Mouse (Mus musculus): ENCODE measurements around the gene Prdm10. TPM values are rescaled to one million over a fixed set of nuclear protein-coding genes. Genes with fewer than 3 reads are reported as not detected.

Gene Prdm10
- polyA plus RNA-seq, 1 experiment from 2014 or later = 9.7 TPM

DNA sequence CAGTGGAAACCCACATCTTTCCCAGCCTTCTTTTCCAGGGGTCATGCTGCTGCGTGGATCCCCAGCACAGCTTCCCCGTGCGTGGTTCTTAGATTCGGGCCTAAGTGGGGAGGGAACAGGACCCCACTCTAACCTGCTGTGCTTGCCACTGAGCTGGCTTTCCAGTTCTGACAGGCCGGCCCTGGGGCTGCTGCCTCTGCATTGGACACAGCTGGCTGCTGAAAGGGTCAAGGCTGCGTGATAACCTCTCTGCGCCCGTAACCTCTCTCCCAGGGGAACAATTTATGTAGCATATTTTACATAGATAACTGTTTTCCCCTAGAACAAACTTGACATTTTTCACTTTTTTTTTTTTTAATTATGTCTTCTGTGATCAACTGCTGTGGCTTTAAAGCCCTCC, 84.7 kb downstream of the Prdm10 start:
- Histone ChIP-seq H3K36me3 (ENCODE audit: control insufficient read depth, insufficient read depth, low read length) (peaks cover 61% of the 10 kb centered on the region), H3K4me1 (ENCODE audit: control insufficient read depth, insufficient read depth, low read length) (no peaks in the 10 kb centered on the region), H3K27ac (replicated peaks; ENCODE audit: low read depth, low read length) (no peak overlapping the region), H3K4me2 (ENCODE audit: low read length) (no peak overlapping the region), H3K27me3 (ENCODE audit: control insufficient read depth, insufficient read depth, low read length) (no peaks in the 10 kb centered on the region), H3K9ac (replicated peaks; ENCODE audit: low read length) (no peak overlapping the region), H3K9me3 (ENCODE audit: control insufficient read depth, low read length) (no peaks in the 10 kb centered on the region), H3K4me3 (replicated peaks; ENCODE audit: low read depth, low read length) (no peak overlapping the region)
- WGBS = 80% methylated on average over 8 of the region's 8 CpGs
- DNase-seq (no peak), ATAC-seq (ENCODE audit: low FRiP score, low TSS enrichment) (no peak)

DNA sequence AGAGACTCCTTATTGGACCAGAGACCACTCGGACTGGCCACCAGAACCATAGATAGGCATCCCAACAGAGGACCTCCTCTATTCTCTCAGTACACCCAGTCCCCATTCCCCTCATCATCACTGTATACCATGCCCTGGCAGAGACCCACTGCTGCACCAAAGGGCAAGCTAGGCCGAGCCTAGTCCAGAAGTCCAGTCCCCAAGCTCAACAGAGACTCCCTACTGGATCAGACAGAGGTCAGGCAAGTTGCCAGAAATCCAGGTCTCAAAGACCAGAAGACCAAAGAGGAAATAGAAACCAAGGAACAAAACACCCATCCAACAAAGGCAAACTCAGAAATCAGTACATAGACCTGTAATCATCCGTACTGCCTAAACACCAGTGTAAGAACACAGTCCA, 91.4 kb downstream of the Prdm10 start:
- no peak for ATAC-seq (ENCODE audit: low FRiP score, low TSS enrichment)
- WGBS = 98% methylated on average over 3 of the region's 3 CpGs

DNA sequence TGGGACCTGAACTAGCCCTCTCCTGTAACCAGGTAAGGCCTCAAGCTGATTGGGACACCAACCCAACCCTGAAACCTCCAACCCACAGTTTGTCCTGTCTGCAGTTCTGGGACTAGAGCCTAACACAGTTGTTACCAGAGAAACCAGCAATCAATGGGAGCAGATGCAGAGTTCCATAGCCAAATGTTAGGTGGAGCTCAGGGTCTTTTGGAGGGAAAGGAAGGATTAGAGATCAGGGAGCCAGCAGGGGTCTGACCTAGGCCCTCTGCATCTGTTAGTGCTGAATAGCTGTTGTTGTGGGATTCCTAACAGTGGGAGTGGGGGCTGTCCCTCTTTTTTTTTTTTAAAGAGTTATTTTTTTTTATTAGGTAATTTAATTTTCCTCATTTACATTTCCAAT, 96.3 kb downstream of the Prdm10 start:
- peaks cover 9% of the 10 kb centered on the region; the same call in 1 of the 2 replicates for H3K9me3 ChIP-seq (ENCODE audit: control insufficient read depth, low read length)
- H3K4me2 ChIP-seq (ENCODE audit: low read length) = no peak overlapping the region
- no peak overlapping the region for H3K9ac ChIP-seq (replicated peaks; ENCODE audit: low read length)
- H3K27me3 ChIP-seq (ENCODE audit: control insufficient read depth, insufficient read depth, low read length) = no peaks in the 10 kb centered on the region
- no peak overlapping the region for H3K4me3 ChIP-seq (replicated peaks; ENCODE audit: low read depth, low read length)
- no peaks in the 10 kb centered on the region for H3K4me1 ChIP-seq (ENCODE audit: control insufficient read depth, insufficient read depth, low read length)
- ATAC-seq (ENCODE audit: low FRiP score, low TSS enrichment) (no peak), DNase-seq (no peak)
- peaks cover 34% of the 10 kb centered on the region for H3K36me3 ChIP-seq (ENCODE audit: control insufficient read depth, insufficient read depth, low read length)
- H3K27ac ChIP-seq (replicated peaks; ENCODE audit: low read depth, low read length) = no peak overlapping the region

More for the DNA sequence above, 91.4 kb downstream of the Prdm10 start:
- H3K4me2 ChIP-seq (ENCODE audit: low read length) = no peak overlapping the region
- H3K9ac ChIP-seq (replicated peaks; ENCODE audit: low read length) = no peak overlapping the region
- no peak for DNase-seq
- H3K9me3 ChIP-seq (ENCODE audit: control insufficient read depth, low read length) = peaks cover 9% of the 10 kb centered on the region; the same call in 1 of the 2 replicates
- H3K36me3 ChIP-seq (ENCODE audit: control insufficient read depth, insufficient read depth, low read length) = peaks cover 41% of the 10 kb centered on the region
- no peak overlapping the region for H3K4me3 ChIP-seq (replicated peaks; ENCODE audit: low read depth, low read length)
- no peaks in the 10 kb centered on the region for H3K4me1 ChIP-seq (ENCODE audit: control insufficient read depth, insufficient read depth, low read length)
- no peak overlapping the region for H3K27ac ChIP-seq (replicated peaks; ENCODE audit: low read depth, low read length)
- no peaks in the 10 kb centered on the region for H3K27me3 ChIP-seq (ENCODE audit: control insufficient read depth, insufficient read depth, low read length)

DNA sequence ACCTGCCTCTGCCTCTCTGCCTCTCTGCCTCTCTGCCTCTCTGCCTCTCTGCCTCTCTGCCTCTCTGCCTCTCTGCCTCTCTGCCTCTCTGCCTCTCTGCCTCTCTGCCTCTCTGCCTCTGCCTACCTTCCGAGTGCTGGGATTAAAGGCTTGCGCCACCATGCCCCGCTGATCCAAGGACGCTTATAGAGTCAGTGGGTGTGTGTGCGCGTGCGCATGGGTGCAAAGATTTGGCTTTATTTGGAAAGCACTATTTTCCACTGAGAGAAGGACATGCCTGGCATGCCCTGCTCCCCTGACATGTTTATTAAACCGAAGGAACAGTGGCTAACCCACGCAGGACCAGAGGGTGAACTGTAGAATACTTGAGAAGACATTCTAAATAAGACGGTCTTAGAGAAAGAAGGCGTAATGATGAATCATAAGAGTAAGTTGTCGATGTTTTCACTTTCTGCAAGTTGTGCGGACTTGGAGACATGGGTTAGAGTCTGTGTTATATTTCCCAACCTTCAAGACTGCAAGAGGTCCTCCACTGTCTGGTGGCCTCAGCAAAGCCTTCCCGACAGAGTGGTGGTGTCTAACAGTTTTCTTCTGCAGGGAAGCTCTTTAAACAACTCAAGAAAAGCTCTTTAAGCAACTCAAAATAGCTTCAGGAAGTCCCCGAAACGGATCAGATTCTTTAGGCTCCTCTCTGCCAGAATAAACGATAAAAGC, 104.6 kb downstream of the Prdm10 start:
- Histone ChIP-seq H3K27me3 (ENCODE audit: control insufficient read depth, insufficient read depth, low read length) (no peaks in the 10 kb centered on the region), H3K36me3 (ENCODE audit: control insufficient read depth, insufficient read depth, low read length) (peaks cover 9% of the 10 kb centered on the region; the same call in 1 of the 2 replicates), H3K27ac (replicated peaks; ENCODE audit: low read depth, low read length) (no peak overlapping the region), H3K4me3 (replicated peaks; ENCODE audit: low read depth, low read length) (no peak overlapping the region), H3K4me2 (ENCODE audit: low read length) (peak overlapping the region; percentile 86; the same call in 1 of the 2 replicates), H3K4me1 (ENCODE audit: control insufficient read depth, insufficient read depth, low read length) (peaks cover 14% of the 10 kb centered on the region), H3K9ac (replicated peaks; ENCODE audit: low read length) (no peak overlapping the region), H3K9me3 (ENCODE audit: control insufficient read depth, low read length) (no peaks in the 10 kb centered on the region)
- 82% methylated on average over 17 of the region's 17 CpGs for WGBS
- ATAC-seq (ENCODE audit: low FRiP score, low TSS enrichment) (no peak), DNase-seq (no peak)

DNA sequence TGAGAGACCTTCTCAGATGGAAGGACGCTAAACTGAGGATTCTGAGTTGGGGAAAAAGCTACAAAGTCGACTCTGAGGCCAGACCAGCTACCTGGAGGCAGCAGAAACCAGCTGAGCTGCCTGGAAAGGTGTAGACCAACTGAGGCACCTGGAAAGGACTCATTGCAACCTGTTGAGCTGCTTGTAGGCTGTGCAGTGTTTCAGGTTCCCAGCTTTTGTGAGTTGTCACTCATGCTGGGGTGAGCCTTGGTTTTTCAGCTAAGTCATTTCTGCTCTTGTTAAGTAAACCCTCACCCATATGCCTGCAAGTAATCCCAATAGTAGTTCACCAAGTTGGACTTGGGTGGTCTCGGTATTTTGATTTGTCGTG, 105.1 kb downstream of the Prdm10 start:
- 32% methylated on average over 4 of the region's 4 CpGs for WGBS
- Histone ChIP-seq H3K4me1 (ENCODE audit: control insufficient read depth, insufficient read depth, low read length) (peaks cover 14% of the 10 kb centered on the region), H3K27ac (replicated peaks; ENCODE audit: low read depth, low read length) (no peak overlapping the region; the same call in 1 of the 2 replicates), H3K27me3 (ENCODE audit: control insufficient read depth, insufficient read depth, low read length) (no peaks in the 10 kb centered on the region), H3K4me2 (ENCODE audit: low read length) (peak overlapping the region; percentile 86), H3K36me3 (ENCODE audit: control insufficient read depth, insufficient read depth, low read length) (peaks cover 14% of the 10 kb centered on the region), H3K4me3 (replicated peaks; ENCODE audit: low read depth, low read length) (peak overlapping the region; percentile 85), H3K9me3 (ENCODE audit: control insufficient read depth, low read length) (no peaks in the 10 kb centered on the region), H3K9ac (replicated peaks; ENCODE audit: low read length) (peak overlapping the region; percentile 83)
- DNase-seq = no peak
- peak; percentile 28; the same call in 1 of the 2 replicates for ATAC-seq (ENCODE audit: low FRiP score, low TSS enrichment)

DNA sequence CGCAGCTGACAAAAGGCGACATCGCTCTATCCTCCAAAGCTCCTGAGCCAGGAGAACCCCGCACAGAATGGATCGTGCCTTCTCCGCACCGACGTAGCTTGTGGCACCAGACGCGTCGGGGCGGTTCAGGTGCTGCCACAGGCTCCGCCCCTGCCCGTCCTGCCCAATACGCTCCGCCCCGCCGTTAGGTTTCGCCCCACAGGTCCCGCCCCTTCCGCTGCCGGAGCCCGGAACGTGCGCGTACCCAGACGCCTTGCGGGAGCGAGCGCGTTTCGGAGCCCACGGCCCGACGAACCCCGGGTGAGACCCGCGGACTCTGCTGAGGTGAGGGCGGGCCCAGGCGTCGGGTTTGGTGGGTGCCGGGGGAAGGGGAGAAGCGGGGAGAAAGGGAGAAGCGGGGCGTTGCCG, 105.6 kb downstream of the Prdm10 start, which contains the start of gene Nfrkb:
Gene Nfrkb, plus strand, starts transcription at position 246 of the 408 bp plus-strand sequence.
- peak within 1 kb of the TSS; percentile 83 for H3K9ac ChIP-seq (replicated peaks; ENCODE audit: low read length)
- WGBS = under 1% methylated on average over 46 of the region's 46 CpGs
- peak within 1 kb of the TSS; percentile 86 for H3K4me2 ChIP-seq (ENCODE audit: low read length)
- peaks cover 19% of the 10 kb centered on the region for H3K36me3 ChIP-seq (ENCODE audit: control insufficient read depth, insufficient read depth, low read length)
- DNase-seq = peak; percentile 98
- peak within 1 kb of the TSS; percentile 63; the same call in 1 of the 2 replicates for H3K27ac ChIP-seq (replicated peaks; ENCODE audit: low read depth, low read length)
- no peaks in the 10 kb centered on the region for H3K27me3 ChIP-seq (ENCODE audit: control insufficient read depth, insufficient read depth, low read length)
- no peaks in the 10 kb centered on the region for H3K9me3 ChIP-seq (ENCODE audit: control insufficient read depth, low read length)
- peak within 1 kb of the TSS; percentile 85 for H3K4me3 ChIP-seq (replicated peaks; ENCODE audit: low read depth, low read length)
- peak; percentile 99 for ATAC-seq (ENCODE audit: low FRiP score, low TSS enrichment)
- H3K4me1 ChIP-seq (ENCODE audit: control insufficient read depth, insufficient read depth, low read length) = peaks cover 14% of the 10 kb centered on the region

DNA sequence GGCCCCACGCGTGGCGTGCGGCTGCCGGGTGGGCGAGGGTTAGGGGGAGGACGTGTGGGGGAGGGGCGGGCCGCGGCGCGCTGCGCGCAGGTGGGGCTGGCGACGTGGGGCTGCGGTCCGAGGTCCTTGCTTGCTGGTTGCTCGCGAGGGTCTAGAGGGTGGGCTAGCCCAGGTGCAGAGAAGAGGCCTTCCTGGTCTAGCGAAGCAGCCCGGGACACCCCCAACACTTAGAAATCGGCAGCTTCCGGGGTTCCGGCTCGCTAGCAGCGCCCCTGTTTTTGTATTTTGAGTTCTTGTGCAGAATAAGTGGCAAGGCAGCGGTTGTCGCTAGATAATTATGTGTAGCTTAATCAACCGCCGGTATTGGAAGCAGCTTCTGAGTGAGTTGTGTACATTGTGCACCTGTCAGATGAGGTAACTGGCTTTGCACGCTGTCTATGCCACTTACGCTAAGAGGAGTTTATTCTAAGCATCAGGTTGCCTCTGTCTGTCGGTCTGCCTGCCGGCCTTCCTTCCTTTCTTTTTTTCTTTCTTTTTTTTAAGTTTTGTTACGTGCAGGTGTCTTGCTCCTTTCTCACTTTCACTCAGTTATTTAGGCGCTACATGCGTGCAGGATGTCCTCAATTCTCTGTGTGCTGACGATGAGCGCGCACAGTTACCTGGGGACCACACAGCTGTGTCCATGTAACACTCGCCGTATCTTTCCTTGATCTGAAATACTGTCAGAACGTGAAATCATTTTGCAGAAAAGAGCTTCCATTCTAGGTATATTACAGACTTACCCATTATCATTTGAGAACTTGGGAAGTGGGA, 106.2 kb downstream of the Prdm10 start:
- peak overlapping the region; percentile 85 for H3K4me3 ChIP-seq (replicated peaks; ENCODE audit: low read depth, low read length)
- no peaks in the 10 kb centered on the region for H3K27me3 ChIP-seq (ENCODE audit: control insufficient read depth, insufficient read depth, low read length)
- peaks cover 25% of the 10 kb centered on the region for H3K36me3 ChIP-seq (ENCODE audit: control insufficient read depth, insufficient read depth, low read length)
- H3K4me1 ChIP-seq (ENCODE audit: control insufficient read depth, insufficient read depth, low read length) = peaks cover 14% of the 10 kb centered on the region
- H3K9ac ChIP-seq (replicated peaks; ENCODE audit: low read length) = peak overlapping the region; percentile 83
- DNase-seq (no peak), ATAC-seq (ENCODE audit: low FRiP score, low TSS enrichment) (peak; percentile 82)
- no peaks in the 10 kb centered on the region for H3K9me3 ChIP-seq (ENCODE audit: control insufficient read depth, low read length)
- 9% methylated on average over 44 of the region's 44 CpGs for WGBS
- peak overlapping the region; percentile 63; the same call in 1 of the 2 replicates for H3K27ac ChIP-seq (replicated peaks; ENCODE audit: low read depth, low read length)
- peak overlapping the region; percentile 86 for H3K4me2 ChIP-seq (ENCODE audit: low read length)

DNA sequence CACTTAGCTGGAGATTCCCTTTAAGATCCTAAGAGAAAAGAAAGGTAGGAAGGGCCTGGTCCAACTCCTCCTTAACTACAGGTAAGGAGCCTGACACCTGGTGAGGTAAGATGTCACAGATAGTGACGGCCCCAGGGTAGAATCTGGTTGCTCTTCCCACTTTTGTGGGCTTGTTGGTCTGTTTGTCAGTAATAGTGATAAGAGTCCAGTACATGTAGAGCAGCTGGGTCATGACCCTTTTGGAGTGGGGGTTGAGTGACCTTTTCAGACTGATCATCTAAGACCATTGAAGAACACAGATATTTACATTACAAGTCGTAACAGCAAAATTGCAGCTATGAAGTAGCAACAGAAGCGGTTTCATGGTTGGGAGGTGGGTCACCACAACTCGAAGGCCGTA, 106.9 kb downstream of the Prdm10 start:
- no peak for ATAC-seq (ENCODE audit: low FRiP score, low TSS enrichment)
- Histone ChIP-seq H3K36me3 (ENCODE audit: control insufficient read depth, insufficient read depth, low read length) (peaks cover 31% of the 10 kb centered on the region), H3K27ac (replicated peaks; ENCODE audit: low read depth, low read length) (no peak overlapping the region), H3K4me2 (ENCODE audit: low read length) (peak overlapping the region; percentile 86), H3K9me3 (ENCODE audit: control insufficient read depth, low read length) (no peaks in the 10 kb centered on the region), H3K4me1 (ENCODE audit: control insufficient read depth, insufficient read depth, low read length) (peaks cover 14% of the 10 kb centered on the region), H3K27me3 (ENCODE audit: control insufficient read depth, insufficient read depth, low read length) (no peaks in the 10 kb centered on the region), H3K4me3 (replicated peaks; ENCODE audit: low read depth, low read length) (peak overlapping the region; percentile 85), H3K9ac (replicated peaks; ENCODE audit: low read length) (0 out of 2 replicates have a peak overlapping the region, but pooled peaks have one; percentile 83)
- DNase-seq = no peak
- 97% methylated on average over 5 of the region's 5 CpGs for WGBS
